Mouse (Mus musculus): ENCODE measurements at regions not wholly inside any gene's neighbourhood (a gene's known extent, or its start where the extent isn't known, plus 50 kb on each side); places are given as distances from the start of the nearest gene placed in this dataset.
A peak's percentile ranks its signal among the peaks of the same experiment; 100 is the strongest.

DNA sequence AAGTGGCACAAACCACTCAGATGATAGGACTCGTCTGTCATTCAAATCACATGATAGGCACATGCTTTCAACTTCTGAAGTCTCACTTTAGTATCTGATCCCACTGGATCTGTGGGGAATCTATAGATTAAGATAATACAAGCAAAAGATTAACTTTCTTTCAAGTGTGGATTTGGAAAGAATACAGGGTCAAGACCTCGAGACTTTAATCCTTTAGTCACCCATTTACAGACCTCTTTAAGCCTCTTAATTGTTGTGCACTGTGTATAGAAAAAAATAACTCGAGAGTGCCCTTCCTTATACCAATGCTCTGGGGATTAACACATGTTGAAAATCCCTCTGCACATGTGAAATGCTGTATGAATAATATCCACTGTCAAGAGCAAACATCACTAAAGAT is 306.7 kb upstream of the Pard3b start:
- no peak for DNase-seq

- DNase-seq: no peak
Measured at GRCm38 (mm10) chr1:61336367-61336766, 302.3 kb upstream of the Pard3b start.

- no peak for DNase-seq
Measured at GRCm38 (mm10) chr1:61352921-61353320, 285.7 kb upstream of the Pard3b start.

DNA sequence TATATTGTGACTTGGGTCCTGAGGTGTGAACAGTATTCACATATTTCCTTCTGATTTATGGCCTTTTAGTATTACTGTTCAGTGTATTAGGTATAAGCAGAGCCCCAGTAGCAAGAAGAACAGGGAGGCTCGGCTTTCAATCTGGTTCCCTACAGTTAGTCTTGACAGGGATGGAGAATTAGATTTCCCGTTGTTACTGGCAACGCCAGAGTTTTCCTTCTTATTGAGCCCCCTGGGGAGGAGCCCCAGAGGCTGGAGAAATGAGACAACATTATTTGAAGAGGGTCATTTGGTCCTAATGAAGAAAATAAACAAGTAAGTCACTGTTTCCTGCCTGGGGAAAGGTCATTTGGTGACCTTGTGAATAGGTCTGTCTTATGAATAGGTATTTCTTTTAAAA is 285.1 kb upstream of the Pard3b start:
- DNase-seq: no peak

DNA sequence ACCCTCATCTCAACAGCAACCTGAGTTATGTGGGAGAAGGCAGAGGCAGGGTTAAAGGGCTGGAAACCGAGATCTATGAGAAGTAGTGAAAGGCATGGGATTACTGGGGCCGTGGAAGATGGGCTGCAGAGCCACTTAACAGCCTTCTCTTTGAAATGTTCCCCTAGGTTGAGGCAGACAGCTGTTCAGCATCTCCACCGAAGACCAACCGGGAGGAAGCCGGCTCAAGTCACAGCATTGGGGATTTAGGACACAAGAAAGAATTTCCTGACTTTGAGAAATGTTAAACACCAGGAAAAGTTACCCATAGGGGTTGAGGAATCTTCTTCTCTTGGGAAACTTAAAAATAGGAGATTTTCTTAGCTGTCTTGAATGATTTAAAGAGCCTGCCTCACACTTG is 283.4 kb upstream of the Pard3b start:
- no peak for DNase-seq

- DNase-seq: no peak
Measured at GRCm38 (mm10) chr1:61359011-61359930, 279.4 kb upstream of the Pard3b start.

DNA sequence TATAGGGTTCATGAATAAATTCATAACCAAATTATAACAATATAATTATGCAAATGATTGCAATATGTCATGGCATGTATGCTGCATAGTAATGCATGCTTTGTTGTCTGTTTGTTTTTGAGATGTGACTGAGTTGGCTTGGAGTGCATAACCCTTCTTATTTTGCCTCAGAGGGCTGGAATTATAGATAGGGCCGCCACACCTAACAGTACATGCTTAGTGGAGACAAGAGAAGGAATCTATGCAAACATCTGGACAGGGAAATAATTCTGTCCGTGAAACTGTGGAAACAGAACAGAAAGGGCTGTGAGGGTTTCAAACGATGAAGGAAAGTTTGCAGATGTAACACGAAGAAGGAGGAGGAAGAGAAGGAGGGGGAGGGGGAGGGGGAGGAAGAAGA is 266.0 kb upstream of the Pard3b start:
- DNase-seq: no peak

DNA sequence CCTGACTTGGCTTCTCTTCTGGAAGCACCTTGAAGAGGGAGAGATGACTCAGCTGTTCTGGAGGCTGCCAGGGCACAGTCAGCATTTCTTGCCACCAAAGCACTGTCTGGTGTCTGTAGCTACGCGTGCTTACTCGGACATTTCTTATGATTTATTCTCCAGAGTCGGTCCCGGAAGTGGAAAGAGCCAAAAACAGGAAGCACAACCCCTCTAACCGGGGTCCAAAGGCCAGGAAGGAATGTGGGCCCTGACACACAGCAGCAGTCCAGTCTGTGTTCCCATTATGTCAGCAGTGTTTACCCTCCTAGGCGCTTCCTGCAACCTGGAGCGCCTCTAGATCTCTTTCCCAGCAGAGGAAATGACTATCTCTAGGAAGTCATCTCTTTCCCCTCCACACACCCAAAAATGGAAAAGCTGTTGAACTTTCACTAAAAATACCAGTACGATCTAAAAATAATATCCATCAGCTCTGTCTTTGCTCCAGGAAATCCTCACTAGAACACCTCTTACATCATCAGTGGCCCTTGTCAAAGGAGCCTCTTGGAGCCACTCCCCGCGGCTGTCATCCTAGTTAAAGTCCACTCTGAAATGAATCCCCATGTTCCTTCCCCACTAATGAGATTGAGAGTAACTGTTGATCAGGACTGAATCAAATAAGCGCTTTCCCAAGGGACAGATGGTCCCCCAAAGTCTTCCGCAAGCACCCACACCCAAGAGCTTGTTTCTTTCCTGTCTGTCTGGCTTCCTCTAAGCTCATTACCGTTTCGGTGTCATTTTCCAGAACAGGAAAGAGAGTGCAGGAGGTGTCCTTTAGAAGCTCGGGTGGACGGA is 264.7 kb upstream of the Pard3b start:
- peak; percentile 43 for DNase-seq

DNA sequence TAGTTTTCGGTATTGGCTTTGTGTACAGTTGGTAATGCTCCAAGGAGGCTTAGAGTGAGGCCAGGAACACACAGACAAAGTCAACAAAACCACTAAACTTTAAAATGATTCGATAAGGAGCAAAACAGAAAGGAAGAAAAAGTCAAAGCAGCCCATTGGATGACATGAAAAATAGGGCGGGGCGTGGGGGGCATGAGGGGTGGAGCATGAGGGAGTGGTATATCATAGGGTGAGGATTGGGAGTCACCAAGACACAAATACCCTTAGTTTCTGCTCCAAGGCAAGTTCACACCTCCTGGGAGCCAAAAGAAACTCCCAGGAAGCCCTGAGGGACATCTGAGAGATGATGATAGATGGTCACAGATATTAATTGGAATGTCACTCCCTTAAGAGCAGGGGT is 262.2 kb upstream of the Pard3b start:
- peak; percentile 30 for DNase-seq

GRCm38 (mm10) chr1:61377070-61377469 is 261.6 kb upstream of the Pard3b start:
- DNase-seq: peak; percentile 75

DNA sequence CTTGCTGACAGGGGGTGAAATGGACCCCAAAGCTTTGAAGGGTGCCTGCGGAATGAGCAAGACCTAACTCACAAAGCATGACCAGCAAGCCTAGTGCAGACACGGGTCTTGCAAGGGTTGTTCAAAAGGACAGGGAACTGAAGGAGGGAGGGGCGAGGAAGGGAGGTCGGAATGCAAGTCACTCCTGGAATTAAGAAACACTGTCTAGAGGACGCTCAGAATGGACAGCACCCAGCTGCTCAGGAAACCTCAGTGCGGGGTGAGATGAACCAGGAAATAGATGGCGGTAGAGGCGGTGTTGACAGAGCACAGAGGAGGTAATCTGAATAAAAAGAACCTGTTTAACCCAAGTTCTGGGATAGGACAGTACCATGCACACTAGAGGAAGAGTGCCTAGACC is 260.4 kb upstream of the Pard3b start:
- DNase-seq: peak; percentile 31

DNA sequence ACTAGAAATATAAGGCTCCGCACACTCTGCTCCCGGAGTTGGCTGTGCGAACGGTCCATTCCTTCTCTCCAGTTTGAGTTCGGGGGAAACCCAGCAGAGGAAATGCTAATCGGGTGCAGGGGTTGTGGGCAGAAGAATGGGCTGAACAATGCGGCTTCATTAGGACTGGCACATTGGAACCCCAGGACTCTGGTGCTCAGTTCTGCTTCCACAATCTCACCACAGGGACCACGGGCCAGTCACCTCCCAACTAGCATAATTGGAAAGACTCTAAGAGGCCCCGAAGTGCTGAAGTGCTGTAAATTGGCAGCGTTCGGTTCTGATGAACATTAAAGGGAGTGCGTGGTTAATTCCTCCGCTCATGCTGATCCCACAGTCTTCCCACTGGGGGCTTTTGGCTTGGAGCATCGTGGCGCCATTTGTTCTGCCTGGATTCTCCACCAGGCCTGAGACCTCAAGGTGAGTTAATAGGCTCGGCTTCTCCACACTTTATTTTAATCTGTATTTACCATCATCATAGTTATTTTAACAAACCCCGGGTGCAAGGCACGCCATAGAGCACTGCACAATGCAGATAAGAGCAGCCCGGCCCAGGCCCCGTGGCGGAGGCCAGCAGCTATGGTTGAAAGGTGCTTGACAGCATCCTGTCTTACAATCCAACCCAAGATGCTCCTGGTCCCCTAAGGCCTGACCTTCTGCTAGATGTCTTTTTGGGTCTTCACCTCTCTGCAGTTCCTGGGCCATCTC is 258.7 kb upstream of the Pard3b start:
- no peak for DNase-seq

- DNase-seq: no peak
Measured at GRCm38 (mm10) chr1:61387587-61387986, 251.0 kb upstream of the Pard3b start.

GRCm38 (mm10) chr1:61397796-61398195 is 240.8 kb upstream of the Pard3b start:
- DNase-seq: no peak

DNA sequence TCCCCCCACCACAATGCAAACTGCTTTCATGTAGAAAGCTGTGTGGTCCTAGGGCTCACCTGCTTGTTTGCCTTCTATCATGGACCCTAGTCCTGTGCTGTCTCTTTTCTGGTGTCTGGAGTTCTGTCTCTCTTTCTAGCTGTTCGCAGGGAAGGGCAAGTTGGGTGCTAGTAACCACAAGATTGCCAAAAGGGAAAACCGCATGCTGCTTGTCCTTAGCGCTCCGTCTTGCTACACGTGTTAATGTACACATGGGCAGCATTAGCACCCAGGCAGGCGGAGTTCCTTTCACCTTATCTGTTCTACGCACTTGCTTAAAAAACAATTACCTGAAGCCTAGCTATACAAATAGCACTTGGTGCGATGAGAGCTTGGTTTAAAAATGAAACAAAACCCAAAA is 236.3 kb upstream of the Pard3b start:
- no peak for DNase-seq

DNA sequence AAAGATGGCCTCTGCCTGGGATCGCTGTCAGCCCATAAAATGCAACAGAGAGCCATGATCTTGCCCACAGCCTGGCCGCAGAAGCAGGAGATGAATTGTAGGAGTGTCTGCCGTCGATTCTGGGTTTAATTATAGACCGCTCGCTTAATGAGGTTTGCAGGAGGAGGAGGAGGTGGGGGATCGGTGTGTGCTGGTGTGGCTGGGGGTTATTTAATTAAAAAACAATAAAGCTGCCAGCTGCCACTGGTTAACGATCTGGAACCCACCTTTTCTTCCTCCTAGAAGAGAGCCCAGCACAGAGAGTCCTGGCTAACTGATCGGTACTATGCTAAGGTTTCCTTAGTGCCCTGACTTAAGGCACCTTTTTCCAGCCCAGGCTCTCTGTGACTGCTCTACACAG is 231.4 kb upstream of the Pard3b start:
- no peak for DNase-seq

DNA sequence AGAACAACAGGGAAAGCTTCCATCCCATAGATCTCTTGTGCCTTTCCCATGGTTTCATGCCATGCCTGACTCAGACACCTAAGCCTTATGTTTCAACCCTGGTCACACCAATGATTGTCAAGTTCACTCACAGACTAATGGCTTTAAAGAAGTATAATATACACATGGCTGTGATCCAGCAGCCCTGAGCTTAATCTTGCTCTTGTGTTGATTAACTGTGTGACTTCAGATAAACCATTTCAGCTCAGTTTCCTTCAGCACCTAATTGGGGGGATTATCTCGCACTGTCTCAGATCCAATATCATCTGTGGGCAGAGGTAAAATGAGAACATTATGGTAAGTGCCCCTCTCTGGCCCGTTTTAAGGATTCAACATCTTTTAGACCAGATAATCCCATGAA is 223.9 kb upstream of the Pard3b start:
- DNase-seq: no peak

- peak; percentile 21 for DNase-seq
Measured at GRCm38 (mm10) chr1:61415426-61416195, 223.0 kb upstream of the Pard3b start.

- no peak for DNase-seq
Measured at GRCm38 (mm10) chr1:61418396-61418795, 220.2 kb upstream of the Pard3b start.

DNA sequence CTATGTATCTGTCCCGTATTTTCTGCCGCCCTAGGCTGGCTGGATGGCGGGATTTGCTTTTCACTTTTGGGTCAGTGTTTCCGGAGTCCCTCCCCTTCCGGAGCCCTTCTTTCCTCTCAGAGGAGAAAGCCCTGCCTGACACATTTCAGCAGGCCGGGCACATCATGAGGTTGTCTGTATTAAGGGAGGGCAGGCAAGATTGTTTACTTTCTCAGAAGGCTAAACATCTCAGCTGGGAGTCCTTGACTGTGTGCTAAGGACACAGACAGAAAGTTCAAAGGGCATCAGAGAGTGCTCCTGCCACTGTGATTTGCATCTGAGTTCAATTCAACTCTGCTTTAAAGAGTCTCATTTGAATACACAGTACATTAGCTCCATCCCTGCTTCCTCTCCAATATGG is 218.8 kb upstream of the Pard3b start:
- no peak for DNase-seq

GRCm38 (mm10) chr1:61423253-61423652 is 215.4 kb upstream of the Pard3b start:
- DNase-seq: no peak

DNA sequence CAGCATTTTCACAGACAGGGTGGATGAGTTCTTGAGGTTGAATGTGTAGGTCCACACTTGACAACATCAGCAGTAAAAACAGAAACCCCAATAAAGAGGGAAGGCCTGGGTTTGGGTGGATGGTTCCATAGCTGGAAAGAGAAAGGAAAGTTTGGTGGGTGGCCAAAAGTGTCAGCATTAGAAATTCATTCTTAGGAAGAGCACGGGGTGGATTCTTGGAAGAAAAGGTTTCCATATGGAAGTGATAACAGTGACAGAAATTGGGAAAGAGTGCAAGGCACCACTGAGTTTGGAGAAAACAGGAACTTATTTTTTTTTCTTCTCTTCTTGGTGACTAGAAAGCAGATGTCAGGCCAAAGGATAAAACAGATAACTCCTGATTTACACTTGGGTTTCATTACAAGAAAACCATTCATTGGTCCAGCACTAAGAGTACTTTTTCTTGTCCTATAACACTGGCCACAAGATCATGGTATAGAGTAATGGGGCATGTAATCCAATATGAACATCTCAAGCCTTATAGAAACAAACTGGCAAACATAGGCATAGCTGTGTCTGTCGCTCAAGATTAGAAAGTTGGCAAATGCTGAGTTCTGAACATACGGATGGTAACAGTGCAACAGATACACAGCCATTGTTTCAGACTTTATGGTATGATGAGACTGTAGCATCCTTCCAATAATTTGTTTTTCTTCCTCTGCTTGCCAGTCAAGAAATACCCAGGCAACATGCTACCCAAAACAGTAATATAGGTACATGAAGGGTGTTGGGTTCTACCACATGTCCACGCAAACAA is 209.7 kb upstream of the Pard3b start:
- peak; percentile 17 for DNase-seq
